ENCODE assay signal across 8 mouse cellular contexts in genomic region chr8:80492987-80493441, GRCm38 (mm10). TPM values are rescaled to one million over a fixed set of nuclear protein-coding genes. Genes with fewer than 3 reads are reported as not detected.
DNase-seq lines count a peak whose midpoint lies in the region; ATAC-seq lines count a peak whose summit lies in the region.

No protein-coding gene starts in this region.

- peak overlapping the region; percentile 81 for H3K27ac ChIP-seq in forebrain, embryonic 10.5 days
- no peak overlapping the region for H3K27ac ChIP-seq in hindbrain, embryonic 13.5 days

- peak; percentile 84 for ATAC-seq in hindbrain, embryonic 13.5 days (ENCODE audit: low FRiP score)

- WGBS in forebrain, embryonic 10.5 days = under 1% methylated on average over 16 of the region's 16 CpGs
- WGBS in hindbrain, embryonic 13.5 days = under 1% methylated on average over 16 of the region's 16 CpGs

- H3K9ac ChIP-seq in hindbrain, embryonic 13.5 days = peak overlapping the region; percentile 63

- peak overlapping the region; percentile 57 for H3K4me3 ChIP-seq in forebrain, embryonic 10.5 days
- peak overlapping the region; percentile 51 for H3K4me3 ChIP-seq in hindbrain, embryonic 13.5 days

- DNase-seq in MN1 (ENCODE audit: low spot score) = peak; percentile 45
- peak; percentile 64 for DNase-seq in c-Kit-positive CD71-positive TER-119-negative erythroid progenitor cells, embryonic 14.5 days (ENCODE audit: low read depth)
- DNase-seq in forebrain, embryonic 10.5 days (ENCODE audit: extremely low spot score, low spot score) = peak; percentile 61
- DNase-seq in layer of hippocampus, postnatal 36 days = peak; percentile 35 to 47
- peak; percentile 51 for DNase-seq in lung, postnatal 36 days
- peak; percentile 18 for DNase-seq in retina, adult 2 months (ENCODE audit: low read depth, low spot score)
- DNase-seq in thymus, postnatal 25 days = peak; percentile 62

- peak overlapping the region; percentile 74 for H3K4me2 ChIP-seq in hindbrain, embryonic 13.5 days

- no peaks in the 10 kb centered on the region for H3K36me3 ChIP-seq in forebrain, embryonic 10.5 days (replicated peaks)
- H3K36me3 ChIP-seq in hindbrain, embryonic 13.5 days = no peaks in the 10 kb centered on the region

- H3K4me1 ChIP-seq in forebrain, embryonic 10.5 days = peaks cover 11% of the 10 kb centered on the region
- peaks cover 10% of the 10 kb centered on the region for H3K4me1 ChIP-seq in hindbrain, embryonic 13.5 days (replicated peaks)

- no peaks in the 10 kb centered on the region for H3K9me3 ChIP-seq in forebrain, embryonic 10.5 days
- H3K9me3 ChIP-seq in hindbrain, embryonic 13.5 days = no peaks in the 10 kb centered on the region

- H3K27me3 ChIP-seq in forebrain, embryonic 10.5 days (ENCODE audit: poor library complexity, severe bottlenecking) = no peaks in the 10 kb centered on the region
- H3K27me3 ChIP-seq in hindbrain, embryonic 13.5 days = no peaks in the 10 kb centered on the region

RNA-seq across cellular contexts. Expression of gene Gypa, which starts 0.6 kb away (rescaled TPM):
- 16.4 and 22.1 TPM in 2 replicates for polyA plus RNA-seq in forebrain, embryonic 10.5 days (2016; fragmentation: Nextera tagmentation; extraction: Ambion mirVana)
- 2.0 and 4.0 TPM in 2 replicates for polyA plus RNA-seq in hindbrain, embryonic 13.5 days (2015; fragmentation: Nextera tagmentation; extraction: Ambion mirVana)
- total RNA-seq in layer of hippocampus, postnatal 36 days (2021) = under 1 TPM in 1 of 2 experiments, not detected in 1; 0.30 TPM
